Mouse (Mus musculus): ENCODE results near the gene Dzip1l. TPM values are rescaled to one million over a fixed set of nuclear protein-coding genes. Genes with fewer than 3 reads are reported as not detected.

Dzip1l gene
- polyA plus RNA-seq, 2 experiments = 0.38 to 0.39 TPM

GRCm38 (mm10) chr9:99706264-99706663 lies 77.0 kb downstream of the Dzip1l start:
- Histone ChIP-seq H3K4me1 (replicated peaks; ENCODE audit: control insufficient read depth in 2 of 2, insufficient read depth in 2 of 2, low read length in 1 of 2) (no peaks in the 10 kb centered on the region), H3K9me3 (ENCODE audit: control insufficient read depth, low read length) (no peaks in the 10 kb centered on the region), H3K9ac (replicated peaks) (no peak overlapping the region), H3K4me3 (ENCODE audit: insufficient read depth in 1 of 2, low read depth in 2 of 2, low read length in 2 of 2) (no peak overlapping the region), H3K4me2 (ENCODE audit: low read depth) (no peak overlapping the region), H3K27ac (no peak overlapping the region), H3K27me3 (ENCODE audit: control insufficient read depth, insufficient read depth, low read length) (no peaks in the 10 kb centered on the region), H3K36me3 (replicated peaks; ENCODE audit: control insufficient read depth, insufficient read depth, low read depth) (no peaks in the 10 kb centered on the region)
- ATAC-seq (ENCODE audit: insufficient read depth) = no peak
- DNase-seq (ENCODE audit: low read depth in 3 of 3, low spot score in 3 of 3) = no peak
- TF ChIP-seq EP300 (IDR thresholded peaks at IDR 0.05; ENCODE audit: low read depth) = no peak
- no peak for TF ChIP-seq CTCF (IDR thresholded peaks at IDR 0.05; ENCODE audit: low read depth)
- WGBS (ENCODE audit: insufficient replicate concordance) = 74% methylated on average over 6 of the region's 6 CpGs

GRCm38 (mm10) chr9:99707425-99708126 lies 78.3 kb downstream of the Dzip1l start:
- Histone ChIP-seq H3K36me3 (replicated peaks; ENCODE audit: control insufficient read depth, insufficient read depth, low read depth) (no peaks in the 10 kb centered on the region), H3K9ac (replicated peaks) (no peak overlapping the region), H3K27ac (no peak overlapping the region), H3K4me2 (ENCODE audit: low read depth) (no peak overlapping the region), H3K4me1 (replicated peaks; ENCODE audit: control insufficient read depth in 2 of 2, insufficient read depth in 2 of 2, low read length in 1 of 2) (no peaks in the 10 kb centered on the region), H3K4me3 (ENCODE audit: insufficient read depth in 1 of 2, low read depth in 2 of 2, low read length in 2 of 2) (no peak overlapping the region), H3K27me3 (ENCODE audit: control insufficient read depth, insufficient read depth, low read length) (no peaks in the 10 kb centered on the region), H3K9me3 (ENCODE audit: control insufficient read depth, low read length) (no peaks in the 10 kb centered on the region)
- DNase-seq (ENCODE audit: low read depth in 3 of 3, low spot score in 3 of 3) (no peak), ATAC-seq (ENCODE audit: insufficient read depth) (no peak)
- WGBS (ENCODE audit: insufficient replicate concordance) = 58% methylated on average over 11 of the region's 11 CpGs
- no peak for TF ChIP-seq CTCF (IDR thresholded peaks at IDR 0.05; ENCODE audit: low read depth)
- TF ChIP-seq EP300 (IDR thresholded peaks at IDR 0.05; ENCODE audit: low read depth) = no peak

- Histone ChIP-seq H3K4me2 (ENCODE audit: low read depth) (no peak overlapping the region), H3K9me3 (ENCODE audit: control insufficient read depth, low read length) (no peaks in the 10 kb centered on the region), H3K9ac (replicated peaks) (no peak overlapping the region), H3K4me3 (ENCODE audit: insufficient read depth in 1 of 2, low read depth in 2 of 2, low read length in 2 of 2) (no peak overlapping the region), H3K4me1 (replicated peaks; ENCODE audit: control insufficient read depth in 2 of 2, insufficient read depth in 2 of 2, low read length in 1 of 2) (no peaks in the 10 kb centered on the region), H3K36me3 (replicated peaks; ENCODE audit: control insufficient read depth, insufficient read depth, low read depth) (no peaks in the 10 kb centered on the region), H3K27me3 (ENCODE audit: control insufficient read depth, insufficient read depth, low read length) (no peaks in the 10 kb centered on the region), H3K27ac (no peak overlapping the region)
- 73% methylated on average over 22 of the region's 22 CpGs for WGBS (ENCODE audit: insufficient replicate concordance)
- DNase-seq (ENCODE audit: low read depth in 3 of 3, low spot score in 3 of 3) (no peak), ATAC-seq (ENCODE audit: insufficient read depth) (no peak)
- TF ChIP-seq CTCF (IDR thresholded peaks at IDR 0.05; ENCODE audit: low read depth) = no peak
Observed at GRCm38 (mm10) chr9:99709588-99710248, 80.4 kb downstream of the Dzip1l start.

GRCm38 (mm10) chr9:99710297-99710696 lies 81.0 kb downstream of the Dzip1l start:
- H3K36me3 ChIP-seq (replicated peaks; ENCODE audit: control insufficient read depth, insufficient read depth, low read depth) = no peaks in the 10 kb centered on the region
- ATAC-seq (ENCODE audit: insufficient read depth) (no peak), DNase-seq (ENCODE audit: low read depth in 3 of 3, low spot score in 3 of 3) (no peak)
- no peaks in the 10 kb centered on the region for H3K27me3 ChIP-seq (ENCODE audit: control insufficient read depth, insufficient read depth, low read length)
- H3K27ac ChIP-seq = no peak overlapping the region
- TF ChIP-seq EP300 (IDR thresholded peaks at IDR 0.05; ENCODE audit: low read depth) (no peak), CTCF (IDR thresholded peaks at IDR 0.05; ENCODE audit: low read depth) (no peak)
- 56% methylated on average over 4 of the region's 4 CpGs for WGBS (ENCODE audit: insufficient replicate concordance)
- no peaks in the 10 kb centered on the region for H3K9me3 ChIP-seq (ENCODE audit: control insufficient read depth, low read length)
- no peak overlapping the region for H3K4me2 ChIP-seq (ENCODE audit: low read depth)
- no peak overlapping the region for H3K4me3 ChIP-seq (ENCODE audit: insufficient read depth in 1 of 2, low read depth in 2 of 2, low read length in 2 of 2)
- H3K4me1 ChIP-seq (replicated peaks; ENCODE audit: control insufficient read depth in 2 of 2, insufficient read depth in 2 of 2, low read length in 1 of 2) = no peaks in the 10 kb centered on the region
- no peak overlapping the region for H3K9ac ChIP-seq (replicated peaks)

GRCm38 (mm10) chr9:99717134-99717533 lies 87.8 kb downstream of the Dzip1l start, which contains the start of gene Cldn18:
Gene Cldn18 (minus strand): TSS chr9:99717267.
- H3K4me3 ChIP-seq (ENCODE audit: insufficient read depth in 1 of 2, low read depth in 2 of 2, low read length in 2 of 2) = no peak within 1 kb of the TSS
- no peak within 1 kb of the TSS for H3K27ac ChIP-seq
- TF ChIP-seq CTCF (IDR thresholded peaks at IDR 0.05; ENCODE audit: low read depth) (no peak), EP300 (IDR thresholded peaks at IDR 0.05; ENCODE audit: low read depth) (no peak)
- H3K4me2 ChIP-seq (ENCODE audit: low read depth) = no peak within 1 kb of the TSS
- ATAC-seq (ENCODE audit: insufficient read depth) = no peak
- no peaks in the 10 kb centered on the region for H3K36me3 ChIP-seq (replicated peaks; ENCODE audit: control insufficient read depth, insufficient read depth, low read depth)
- H3K27me3 ChIP-seq (ENCODE audit: control insufficient read depth, insufficient read depth, low read length) = no peaks in the 10 kb centered on the region
- no peaks in the 10 kb centered on the region for H3K9me3 ChIP-seq (ENCODE audit: control insufficient read depth, low read length)
- H3K4me1 ChIP-seq (replicated peaks; ENCODE audit: control insufficient read depth in 2 of 2, insufficient read depth in 2 of 2, low read length in 1 of 2) = no peaks in the 10 kb centered on the region
- no peak for DNase-seq (ENCODE audit: low read depth in 3 of 3, low spot score in 3 of 3)
- H3K9ac ChIP-seq (replicated peaks) = no peak within 1 kb of the TSS
- WGBS (ENCODE audit: insufficient replicate concordance) = 74% methylated on average over 14 of the region's 14 CpGs

Other genes with a start within 250 kb of the Dzip1l start
- gene Mras, start 192.1 kb upstream of the Dzip1l start, polyA plus RNA-seq (2012; rRNA removed) = 2.0 and 2.7 TPM in 2 replicates
- 3.5 TPM in 2 replicates for gene Mras, start 192.1 kb upstream of the Dzip1l start, polyA plus RNA-seq (2014; fragmentation: Nextera tagmentation; extraction: Ambion mirVana)
- gene Nme9, start 178.0 kb upstream of the Dzip1l start, polyA plus RNA-seq (2012; rRNA removed) = 0.03 and 0.11 TPM in 2 replicates
- not detected in 2 replicates for gene Nme9, start 178.0 kb upstream of the Dzip1l start, polyA plus RNA-seq (2014; fragmentation: Nextera tagmentation; extraction: Ambion mirVana)
- 5.0 and 6.8 TPM in 2 replicates for gene Armc8, start 60.6 kb upstream of the Dzip1l start, polyA plus RNA-seq (2012; rRNA removed)
- 7.6 and 8.6 TPM in 2 replicates for gene Armc8, start 60.6 kb upstream of the Dzip1l start, polyA plus RNA-seq (2014; fragmentation: Nextera tagmentation; extraction: Ambion mirVana)
- 6.4 and 10.4 TPM in 2 replicates for gene Dbr1, start 53.7 kb upstream of the Dzip1l start, polyA plus RNA-seq (2012; rRNA removed)
- 12.4 and 13.3 TPM in 2 replicates for gene Dbr1, start 53.7 kb upstream of the Dzip1l start, polyA plus RNA-seq (2014; fragmentation: Nextera tagmentation; extraction: Ambion mirVana)
- not detected in 2 replicates for gene A4gnt, start 17.0 kb upstream of the Dzip1l start, polyA plus RNA-seq (2012; rRNA removed)
- not detected in 2 replicates for gene A4gnt, start 17.0 kb upstream of the Dzip1l start, polyA plus RNA-seq (2014; fragmentation: Nextera tagmentation; extraction: Ambion mirVana)
- not detected in 2 replicates for gene Cldn18, start 87.8 kb downstream of the Dzip1l start, polyA plus RNA-seq (2012; rRNA removed)
- 0.06 TPM in 1 of 2 replicates, not detected in the other for gene Cldn18, start 87.8 kb downstream of the Dzip1l start, polyA plus RNA-seq (2014; fragmentation: Nextera tagmentation; extraction: Ambion mirVana)
- gene Sox14, start 246.7 kb downstream of the Dzip1l start, polyA plus RNA-seq (2012; rRNA removed) = not detected in 2 replicates
- not detected in 2 replicates for gene Sox14, start 246.7 kb downstream of the Dzip1l start, polyA plus RNA-seq (2014; fragmentation: Nextera tagmentation; extraction: Ambion mirVana)

Data from liver, embryonic 14.5 days (tissue).